Mouse (Mus musculus) A20 (cell line): ENCODE measurements around the gene Gm16867.
"Not testable (repeated sequence)": the region's sequence is repeated elsewhere in the genome, so short reads cannot be mapped to it uniquely, and the experiment has no call there.

Source experiments
- DNase-seq: peaks from one replicate; pipeline ENCODE4 v3.0.0-alpha.2; 2011; ENCODE audit warnings: low read depth, low spot score

Gene Gm16867

GRCm38 (mm10) chr14:69503174-69503573 is at the start of gene Gm16867:
Gene Gm16867, minus strand, starts transcription at chr14:69503362.
- not testable (repeated sequence) for DNase-seq

GRCm38 (mm10) chr14:69547310-69547709 is 44.1 kb upstream of the Gm16867 start:
- not testable (repeated sequence) for DNase-seq

- not testable (repeated sequence) for DNase-seq
Observed at GRCm38 (mm10) chr14:69545052-69545451, 41.9 kb upstream of the Gm16867 start.

GRCm38 (mm10) chr14:69544033-69544432 is 40.9 kb upstream of the Gm16867 start:
- not testable (repeated sequence) for DNase-seq

- not testable (repeated sequence) for DNase-seq
Observed at GRCm38 (mm10) chr14:69542695-69543094, 39.5 kb upstream of the Gm16867 start.

GRCm38 (mm10) chr14:69540113-69540512 is 37.0 kb upstream of the Gm16867 start:
- DNase-seq: not testable (repeated sequence)

- DNase-seq: not testable (repeated sequence)
Observed at GRCm38 (mm10) chr14:69536539-69536938, 33.4 kb upstream of the Gm16867 start.

GRCm38 (mm10) chr14:69526202-69526601 is 23.0 kb upstream of the Gm16867 start:
- DNase-seq: not testable (repeated sequence)

- DNase-seq: not testable (repeated sequence)
Observed at GRCm38 (mm10) chr14:69523001-69523400, 19.8 kb upstream of the Gm16867 start.

- DNase-seq: not testable (repeated sequence)
Observed at GRCm38 (mm10) chr14:69520810-69521209, 17.6 kb upstream of the Gm16867 start.

GRCm38 (mm10) chr14:69512449-69512848 is 9.3 kb upstream of the Gm16867 start, which contains the start of gene Gm27179:
Gene Gm27179, minus strand, starts transcription at chr14:69512549.
- DNase-seq: not testable (repeated sequence)

- DNase-seq: not testable (repeated sequence)
Observed at GRCm38 (mm10) chr14:69507000-69507399, 3.8 kb upstream of the Gm16867 start.

GRCm38 (mm10) chr14:69502440-69503150 is 567 bp downstream of the Gm16867 start:
- DNase-seq: not testable (repeated sequence)

- not testable (repeated sequence) for DNase-seq
Observed at GRCm38 (mm10) chr14:69496259-69496658, 6.9 kb downstream of the Gm16867 start.

- DNase-seq: not testable (repeated sequence)
Observed at GRCm38 (mm10) chr14:69494946-69495345, 8.2 kb downstream of the Gm16867 start.

- not testable (repeated sequence) for DNase-seq
Observed at GRCm38 (mm10) chr14:69494522-69494921, 8.6 kb downstream of the Gm16867 start.

GRCm38 (mm10) chr14:69488001-69488400 is 15.2 kb downstream of the Gm16867 start:
- DNase-seq: not testable (repeated sequence)

GRCm38 (mm10) chr14:69485466-69486135 is 17.6 kb downstream of the Gm16867 start:
- not testable (repeated sequence) for DNase-seq

GRCm38 (mm10) chr14:69473941-69474646 is 29.1 kb downstream of the Gm16867 start:
- DNase-seq: not testable (repeated sequence)

GRCm38 (mm10) chr14:69473322-69473721 is 29.8 kb downstream of the Gm16867 start:
- not testable (repeated sequence) for DNase-seq

GRCm38 (mm10) chr14:69470122-69470708 is 32.9 kb downstream of the Gm16867 start:
- DNase-seq: not testable (repeated sequence)
